Mouse (Mus musculus) cerebellum, postnatal 4 days (tissue): ENCODE data around the gene 2610042L04Rik.
A peak's percentile ranks its signal among the peaks of the same experiment; 100 is the strongest.
"Not testable (repeated sequence)": the region's sequence is repeated elsewhere in the genome, so short reads cannot be mapped to it uniquely, and the experiment has no call there.

Experiments
- DNase-seq, 2 experiments: peaks; one replicate each; pipeline ENCODE4 v3.0.0; 2022; ENCODE audit warnings: low spot score in 2 of 2, mixed read lengths in 1 of 2

Gene 2610042L04Rik

DNA sequence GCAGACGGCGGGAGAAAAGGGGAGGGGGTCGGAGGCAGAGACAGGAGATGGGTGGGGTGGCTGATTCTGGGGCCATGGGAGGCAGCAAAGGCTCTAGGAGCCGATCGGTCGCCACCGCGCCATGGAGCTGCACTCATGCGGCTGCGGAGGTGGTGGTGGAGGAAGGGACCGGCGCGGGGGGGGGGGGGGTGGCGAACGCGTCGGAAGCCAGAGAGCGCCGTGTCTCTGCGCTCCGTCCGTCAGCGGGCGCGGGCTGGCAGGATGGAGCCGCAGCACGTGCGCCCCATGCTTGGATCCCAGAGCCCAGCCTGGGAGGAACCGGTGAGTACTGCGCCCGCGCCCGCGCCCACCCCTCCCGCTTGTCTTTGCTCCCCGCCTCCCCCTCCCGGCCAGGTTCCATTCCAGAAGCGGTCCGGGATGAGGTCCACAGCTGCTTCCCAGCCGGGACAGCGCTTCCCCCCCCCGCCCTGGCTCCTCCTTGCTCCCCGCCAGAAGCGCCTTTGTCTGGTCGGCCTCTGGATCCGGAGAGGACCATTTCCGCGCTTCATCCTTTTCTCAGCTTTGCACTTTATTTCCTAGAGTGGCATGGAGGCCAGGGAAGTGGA is at the start of gene 2610042L04Rik:
2610042L04Rik (plus strand) TSS at position 288 of the 605 bp plus-strand sequence.
- peak in 1 of 2 experiments; percentile 1 for DNase-seq

DNA sequence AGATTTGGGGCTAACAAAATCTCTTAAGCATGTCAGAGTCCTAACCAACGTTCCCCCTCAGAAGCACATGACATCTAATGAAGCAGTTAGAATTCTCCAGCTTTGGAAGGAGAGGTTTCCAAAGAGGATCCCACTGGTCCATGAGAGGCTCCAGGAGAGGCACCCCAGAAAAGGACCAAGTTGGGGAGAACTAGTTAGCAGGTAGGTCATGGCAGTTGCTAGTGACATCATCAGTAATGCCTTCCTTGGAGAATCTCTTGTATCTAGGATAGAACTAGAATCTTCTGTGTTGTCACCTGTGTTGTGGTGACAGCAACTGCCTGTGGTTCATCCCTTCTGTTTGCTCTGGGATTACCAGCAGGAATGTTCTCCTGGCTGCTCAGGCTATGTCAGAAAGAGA is 17.6 kb upstream of the 2610042L04Rik start, which contains the start of gene Gm3149:
Gm3149 (plus strand) TSS at position 301 of the 400 bp plus-strand sequence.
- DNase-seq = not testable (repeated sequence)

- peak in 1 of 2 experiments; percentile 1 for DNase-seq
These were observed 943 bp downstream of the 2610042L04Rik start for GRCm38 (mm10) chr14:4335506-4335905.

DNA sequence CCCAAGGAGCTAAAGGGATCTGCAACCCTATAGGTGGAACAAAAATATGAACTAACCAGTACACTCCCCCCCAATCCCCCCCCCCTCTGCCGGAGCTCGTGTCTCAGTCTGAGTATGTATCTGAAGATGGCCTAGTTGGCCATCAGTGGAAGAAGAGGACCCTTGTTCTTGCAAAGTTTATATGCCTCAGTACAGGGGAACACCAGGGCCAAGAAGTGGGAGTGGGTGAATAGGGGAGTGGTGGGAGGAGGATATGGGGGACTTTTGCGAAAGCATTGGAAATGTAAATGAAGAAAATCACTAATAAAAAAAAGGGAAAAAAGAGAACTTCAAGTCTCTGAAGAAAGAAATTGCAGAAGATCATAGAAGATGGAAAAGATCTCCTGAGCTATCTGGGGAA is 34.4 kb downstream of the 2610042L04Rik start:
- DNase-seq = not testable (repeated sequence)

- DNase-seq = peak in 1 of 2 experiments; percentile 6
These were observed 35.1 kb downstream of the 2610042L04Rik start for GRCm38 (mm10) chr14:4369691-4370090.

DNA sequence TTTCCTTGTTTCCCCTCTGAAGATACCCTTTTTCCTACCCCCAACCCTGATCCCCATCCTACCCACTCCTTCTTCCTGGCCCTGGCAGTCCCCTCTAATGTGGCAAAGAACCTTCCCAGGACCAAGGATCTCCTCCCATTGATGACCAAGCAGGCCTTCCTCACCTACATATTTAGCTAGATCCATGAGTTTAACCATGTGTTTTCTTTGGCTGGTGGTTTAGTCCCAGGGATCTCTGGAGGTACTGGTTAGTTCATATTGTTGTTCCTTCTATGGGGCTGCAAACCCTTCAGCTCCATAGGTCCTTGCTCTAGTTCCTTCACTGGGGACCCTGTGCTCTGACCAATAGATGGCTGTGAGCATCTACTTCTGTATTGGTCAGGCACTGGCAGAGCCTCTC is 43.3 kb downstream of the 2610042L04Rik start:
- DNase-seq = not testable (repeated sequence)

GRCm38 (mm10) chr14:4385606-4386005 is 51.0 kb downstream of the 2610042L04Rik start:
- DNase-seq = not testable (repeated sequence)

GRCm38 (mm10) chr14:4392841-4393530 is 58.4 kb downstream of the 2610042L04Rik start:
- not testable (repeated sequence) for DNase-seq

GRCm38 (mm10) chr14:4397226-4397625 is 62.7 kb downstream of the 2610042L04Rik start, which contains the start of gene Gm3159:
TSS of gene Gm3159 (plus strand) at chr14:4397526.
- not testable (repeated sequence) for DNase-seq

DNA sequence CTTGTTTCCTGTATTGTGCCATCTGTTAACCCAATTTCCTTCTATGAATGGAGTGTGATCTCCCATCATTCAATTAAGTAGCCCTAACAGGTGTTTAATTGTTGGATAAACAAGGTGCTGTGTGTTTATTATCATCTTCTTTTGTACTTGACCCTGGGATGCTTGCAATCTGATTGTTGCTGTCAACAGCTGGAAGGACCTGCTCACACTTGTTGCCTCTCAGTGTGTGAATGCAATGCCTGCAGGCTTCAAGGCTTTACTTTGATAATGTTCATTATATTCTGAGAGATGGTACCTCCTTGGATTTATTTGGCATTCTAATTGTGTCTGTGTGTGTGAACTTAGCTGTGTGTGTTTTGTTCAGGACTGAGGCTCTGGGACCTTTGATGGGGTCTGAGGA is 64.1 kb downstream of the 2610042L04Rik start:
- not testable (repeated sequence) for DNase-seq

DNA sequence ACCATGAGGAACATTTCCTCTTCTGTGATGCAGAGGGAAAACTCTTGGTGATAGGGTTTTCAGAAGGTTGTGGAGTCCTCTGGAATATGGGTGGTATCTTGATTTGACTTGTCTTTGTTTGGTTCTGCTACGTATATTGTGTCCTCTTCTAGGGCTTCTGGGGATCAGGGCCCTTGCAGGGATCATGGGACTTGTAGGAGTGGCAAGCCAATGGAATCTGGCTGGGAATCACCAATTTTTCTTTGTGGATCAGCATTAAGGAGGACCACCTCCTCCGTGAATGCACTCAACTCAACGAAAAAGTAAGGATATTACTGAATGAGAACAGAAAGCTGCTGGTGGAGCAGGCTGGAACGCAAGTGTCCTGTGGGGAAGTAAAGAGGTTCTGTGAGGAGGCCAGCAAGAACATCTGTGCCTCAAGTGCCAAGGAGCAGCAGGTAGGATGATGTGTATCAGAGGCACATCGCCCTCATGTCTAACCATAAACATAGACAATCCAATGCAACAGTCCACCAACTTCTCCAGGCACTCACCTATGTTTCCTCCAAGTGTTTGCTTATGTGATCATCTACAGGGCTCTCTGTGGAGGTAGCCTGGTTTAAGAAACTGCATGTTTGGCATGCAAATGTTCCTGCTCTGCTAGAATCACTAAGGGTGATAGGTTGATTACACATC is 65.7 kb downstream of the 2610042L04Rik start:
- DNase-seq = peak in 1 of 2 experiments; percentile 32

DNA sequence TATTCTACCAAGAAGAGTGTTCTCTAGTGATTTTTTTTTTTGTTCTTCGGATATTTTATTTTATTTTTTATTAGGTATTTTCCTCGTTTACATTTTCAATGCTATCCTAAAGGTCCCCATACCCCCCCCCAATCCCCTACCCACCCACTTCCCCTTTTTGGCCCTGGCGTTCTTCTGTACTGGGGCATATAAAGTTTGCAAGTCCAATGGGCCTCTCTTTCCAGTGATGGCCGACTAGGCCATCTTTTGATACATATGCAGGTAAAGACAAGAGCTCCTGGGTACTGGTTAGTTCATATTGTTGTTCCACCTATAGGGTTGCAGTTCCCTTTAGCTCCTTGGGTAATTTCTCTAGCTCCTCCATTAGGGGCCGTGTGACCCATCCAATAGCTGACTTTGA is 66.7 kb downstream of the 2610042L04Rik start:
- DNase-seq = not testable (repeated sequence)

- not testable (repeated sequence) for DNase-seq
These were observed 69.3 kb downstream of the 2610042L04Rik start for GRCm38 (mm10) chr14:4403840-4404239.
